Mouse (Mus musculus) G1E (cell line): ENCODE results near the gene Polr2e.

ENCODE experiments used
- CTCF ChIP-seq: IDR thresholded peaks from 2 replicates; pipeline ENCODE4 v1.5.1; 2012; ENCODE audit warnings: low read depth, low read length, inconsistent platforms, mixed read lengths
- GATA1 ChIP-seq: IDR thresholded peaks from 2 replicates; pipeline ENCODE4 v1.6.1; 2012; ENCODE audit warnings: borderline replicate concordance, low read length, inconsistent platforms, mixed read lengths

GRCm38 (mm10) chr10:80057683-80058326 is 18.2 kb upstream of the Polr2e start:
- TF ChIP-seq CTCF (no peak), GATA1 (no peak)
